In the genomic region with DNA sequence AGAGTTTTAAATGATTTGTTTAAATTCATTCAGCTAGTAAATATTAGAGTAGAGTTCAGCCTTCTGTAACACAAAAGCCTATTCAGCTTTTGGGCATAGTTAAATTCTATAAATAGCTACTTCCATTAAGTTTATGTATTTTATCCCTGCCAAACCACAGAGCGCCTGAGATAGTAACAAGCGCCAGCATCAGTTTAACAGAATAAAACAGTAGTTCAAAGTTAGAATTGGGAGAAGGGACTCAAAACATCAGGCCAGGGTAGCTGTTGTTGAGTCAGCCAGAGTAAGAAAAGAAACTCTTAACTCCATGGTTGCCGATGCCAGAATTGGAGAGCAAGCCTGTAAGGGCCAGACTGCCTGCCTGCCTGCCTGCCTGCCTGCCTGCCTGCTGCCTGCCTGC, we compare ENCODE assay signal across 23 mouse cellular contexts. TPM values are rescaled to one million over a fixed set of nuclear protein-coding genes. Genes with fewer than 3 reads are reported as not detected.
DNase-seq lines count a peak whose midpoint lies in the region; ATAC-seq and TF ChIP-seq lines count a peak whose summit lies in the region.
"Had no signal": no experiment of that assay in that cellular context is flagged by ENCODE, and none has a peak within 500 bp of the region (broad histone marks: within the 10 kb centered on the region; RNA-seq: fewer than 3 reads in every experiment).

No protein-coding gene starts in this region.

- no peak for ATAC-seq in forebrain, embryonic 14.5 days
- no peak for ATAC-seq in forebrain, embryonic 13.5 days
- ATAC-seq: forebrain, embryonic 15.5 days; inflammation-experienced regulatory T-cells, adult 6 months; midbrain, embryonic 15.5 days; Patski had no signal

- no peak overlapping the region for H3K27ac ChIP-seq in forebrain, embryonic 14.5 days (ENCODE audit: low read depth, low read length)
- no peak overlapping the region for H3K27ac ChIP-seq in forebrain, embryonic 13.5 days
- peak overlapping the region; percentile 45 for H3K27ac ChIP-seq in kidney, adult 2 months (ENCODE audit: insufficient read depth, low read depth, low read length)
- no peak overlapping the region for H3K27ac ChIP-seq in MEL (ENCODE audit: control insufficient read depth, low read depth, low read length)
- H3K27ac ChIP-seq in left cerebral cortex, adult 2 months: no peak overlapping the region
- H3K27ac ChIP-seq: embryonic facial prominence, embryonic 15.5 days; forebrain, embryonic 15.5 days; hindbrain, embryonic 13.5 days; midbrain, embryonic 15.5 days had no signal

- H3K9ac ChIP-seq in forebrain, embryonic 14.5 days (ENCODE audit: low read length): no peak overlapping the region
- H3K9ac ChIP-seq in forebrain, embryonic 13.5 days: no peak overlapping the region
- no peak overlapping the region for H3K9ac ChIP-seq in MEL (ENCODE audit: control insufficient read depth, low read depth, low read length, poor library complexity, severe bottlenecking)
- H3K9ac ChIP-seq: embryonic facial prominence, embryonic 15.5 days; forebrain, embryonic 15.5 days; heart, embryonic 12.5 days; hindbrain, embryonic 13.5 days; midbrain, embryonic 15.5 days had no signal

- no peaks in the 10 kb centered on the region for H3K9me3 ChIP-seq in forebrain, embryonic 14.5 days (replicated peaks; ENCODE audit: control insufficient read depth, low read length)
- no peaks in the 10 kb centered on the region for H3K9me3 ChIP-seq in forebrain, embryonic 13.5 days (replicated peaks)
- H3K9me3 ChIP-seq in MEL (replicated peaks; ENCODE audit: insufficient read depth, low read length): no peaks in the 10 kb centered on the region
- H3K9me3 ChIP-seq: embryonic facial prominence, embryonic 15.5 days; forebrain, embryonic 15.5 days; heart, embryonic 12.5 days; hindbrain, embryonic 13.5 days; midbrain, embryonic 15.5 days had no signal

- intact Hi-C loops in left cerebral cortex, adult 2 months (cut with DNase I): no loop called here

- peak; percentile 28 to 49; a peak in 2 of 4 replicates for TF ChIP-seq EP300 in MEL (IDR thresholded peaks at IDR 0.05; ENCODE audit: low read depth in 1 of 2, low read length in 2 of 2)

- H3K4me3 ChIP-seq in forebrain, embryonic 14.5 days (ENCODE audit: low read depth, low read length): no peak overlapping the region
- H3K4me3 ChIP-seq in forebrain, embryonic 13.5 days: no peak overlapping the region
- no peak overlapping the region for H3K4me3 ChIP-seq in kidney, adult 2 months (ENCODE audit: insufficient read depth, low read depth, low read length)
- no peak overlapping the region for H3K4me3 ChIP-seq in MEL (ENCODE audit: control insufficient read depth in 1 of 2, insufficient read depth in 1 of 2, low read depth in 2 of 2, low read length in 2 of 2)
- H3K4me3 ChIP-seq in left cerebral cortex, adult 2 months: no peak overlapping the region
- H3K4me3 ChIP-seq: embryonic facial prominence, embryonic 15.5 days; forebrain, embryonic 15.5 days; heart, embryonic 12.5 days; hindbrain, embryonic 13.5 days; midbrain, embryonic 15.5 days; myocyte had no signal

- 67% methylated on average over 3 of the region's 3 CpGs for WGBS in forebrain, embryonic 14.5 days
- 71% methylated on average over 3 of the region's 3 CpGs for WGBS in forebrain, embryonic 13.5 days
- WGBS in kidney, adult 2 months: 47% methylated on average over 3 of the region's 3 CpGs

- no peak for TF ChIP-seq CTCF in kidney, adult 2 months (conservative IDR thresholded peaks at IDR 0.05; ENCODE audit: insufficient read depth, insufficient read length, low read depth, low read length)
- TF ChIP-seq CTCF in MEL (IDR thresholded peaks at IDR 0.05 in 2 of 3, conservative IDR thresholded peaks at IDR 0.05 in 1 of 3; ENCODE audit: control insufficient read depth in 1 of 3, insufficient read depth in 1 of 3, low read depth in 2 of 3, low read length in 3 of 3, poor library complexity in 1 of 3, severe bottlenecking in 1 of 3): no peak
- no peak for TF ChIP-seq CTCF in left cerebral cortex, adult 2 months (IDR thresholded peaks at IDR 0.05)

- peaks cover 7% of the 10 kb centered on the region; the same call in 1 of the 2 replicates for H3K36me3 ChIP-seq in forebrain, embryonic 14.5 days (ENCODE audit: control insufficient read depth, insufficient read depth, low read length)
- H3K36me3 ChIP-seq in forebrain, embryonic 13.5 days (ENCODE audit: poor library complexity, severe bottlenecking): peaks cover 13% of the 10 kb centered on the region
- H3K36me3 ChIP-seq in kidney, adult 2 months (ENCODE audit: control insufficient read depth, insufficient read depth, low read length): no peaks in the 10 kb centered on the region
- peaks cover 0 to 9% of the 10 kb centered on the region in 2 experiments; a peak in 3 of 4 replicates for H3K36me3 ChIP-seq in MEL (ENCODE audit: control insufficient read depth in 1 of 2, insufficient read depth in 2 of 2, low read length in 2 of 2)
- H3K36me3 ChIP-seq: midbrain, embryonic 15.5 days had no signal

- peaks cover 12% of the 10 kb centered on the region for H3K79me2 ChIP-seq in MEL (ENCODE audit: control insufficient read depth, insufficient read depth, low read length, poor library complexity)

- no peak for TF ChIP-seq POLR2A in kidney, adult 2 months (IDR thresholded peaks at IDR 0.05; ENCODE audit: low read depth, low read length)
- no peak for TF ChIP-seq POLR2A in MEL (IDR thresholded peaks at IDR 0.05; ENCODE audit: control insufficient read depth in 1 of 2, insufficient read depth in 1 of 2, low read depth in 1 of 2, low read length in 2 of 2, poor library complexity in 1 of 2)

- TF ChIP-seq RAD21 in MEL (IDR thresholded peaks at IDR 0.05; ENCODE audit: low read depth, low read length): no peak

- peak; percentile 14 for DNase-seq in forebrain, embryonic 14.5 days (ENCODE audit: low spot score)
- no peak for DNase-seq in kidney, adult 2 months
- DNase-seq in kidney, postnatal 14 days: no peak
- peak; percentile 41 for DNase-seq in MEL (ENCODE audit: low read depth, low spot score)
- DNase-seq in fibroblast of lung, adult 2 months (ENCODE audit: low read depth): peak; percentile 65
- DNase-seq in MN1 (ENCODE audit: low spot score): no peak
- DNase-seq in left cerebral cortex, adult 2 months (ENCODE audit: extremely low spot score in 1 of 2, low spot score in 2 of 2): no peak
- DNase-seq: adrenal gland, postnatal 10 days; B cell, adult 2 months; cerebellum, adult 11 months; cerebellum, postnatal 14 days; kidney, adult 9 months; liver; thymus, postnatal 25 days had no signal

- no peaks in the 10 kb centered on the region for H3K4me1 ChIP-seq in forebrain, embryonic 14.5 days (ENCODE audit: control insufficient read depth, insufficient read depth, low read length)
- no peaks in the 10 kb centered on the region for H3K4me1 ChIP-seq in forebrain, embryonic 13.5 days
- peaks cover 25% of the 10 kb centered on the region for H3K4me1 ChIP-seq in kidney, adult 2 months (ENCODE audit: control insufficient read depth, insufficient read depth, low read length)
- H3K4me1 ChIP-seq in MEL (ENCODE audit: control insufficient read depth in 1 of 2, insufficient read depth in 2 of 2, low read length in 2 of 2): no peaks in the 10 kb centered on the region
- H3K4me1 ChIP-seq: hindbrain, embryonic 13.5 days; midbrain, embryonic 15.5 days had no signal

- H3K27me3 ChIP-seq in forebrain, embryonic 14.5 days (replicated peaks; ENCODE audit: control insufficient read depth, insufficient read depth, low read length): no peaks in the 10 kb centered on the region
- H3K27me3 ChIP-seq in forebrain, embryonic 13.5 days: no peaks in the 10 kb centered on the region
- no peaks in the 10 kb centered on the region for H3K27me3 ChIP-seq in kidney, adult 2 months (replicated peaks; ENCODE audit: control insufficient read depth, insufficient read depth, low read length)
- H3K27me3 ChIP-seq in MEL (ENCODE audit: control insufficient read depth in 1 of 2, insufficient read depth in 2 of 2, low read length in 2 of 2): no peaks in the 10 kb centered on the region
- H3K27me3 ChIP-seq: embryonic facial prominence, embryonic 15.5 days; forebrain, embryonic 15.5 days; heart, embryonic 12.5 days; hindbrain, embryonic 13.5 days; midbrain, embryonic 15.5 days; Patski had no signal

- no peak overlapping the region for H3K4me2 ChIP-seq in forebrain, embryonic 14.5 days (ENCODE audit: low read length)
- no peak overlapping the region for H3K4me2 ChIP-seq in forebrain, embryonic 13.5 days
- H3K4me2 ChIP-seq: embryonic facial prominence, embryonic 15.5 days; forebrain, embryonic 15.5 days; heart, embryonic 12.5 days; hindbrain, embryonic 13.5 days; midbrain, embryonic 15.5 days had no signal

TF ChIP-seq in MEL, 35 proteins besides CTCF, POLR2A, EP300 and RAD21:
- TF ChIP-seq MEF2A (IDR thresholded peaks at IDR 0.05; ENCODE audit: extremely low read depth, insufficient replicate concordance, low read depth, low read length, poor library complexity, severe bottlenecking): peak; percentile 92; the same call in 1 of the 2 replicates
- TF ChIP-seq GATA1 (IDR thresholded peaks at IDR 0.05; ENCODE audit: low read depth, low read length): 0 out of 2 replicates have a peak, but pooled peaks have one; percentile 5
- TF ChIP-seq ETS1 (IDR thresholded peaks at IDR 0.05; ENCODE audit: low read depth, low read length): peak; percentile 43; the same call in 1 of the 2 replicates
- TF ChIP-seq MYB (IDR thresholded peaks at IDR 0.05; ENCODE audit: low read depth, low read length): peak; percentile 90
- TF ChIP-seq BHLHE40 (IDR thresholded peaks at IDR 0.05; ENCODE audit: borderline replicate concordance, low read depth, low read length): no peak
- TF ChIP-seq UBTF (IDR thresholded peaks at IDR 0.05; ENCODE audit: borderline replicate concordance, insufficient read depth, low read depth, low read length): no peak

RNA-seq across cellular contexts. Expression of a gene that starts 28.2 kb away (rescaled TPM):
- 33.5 and 35.7 TPM in 2 replicates for polyA plus RNA-seq in forebrain, embryonic 14.5 days (2014; fragmentation: Nextera tagmentation; extraction: Ambion mirVana)
- 45.7 and 50.6 TPM in 2 replicates for polyA plus RNA-seq in forebrain, embryonic 13.5 days (2015; fragmentation: Nextera tagmentation; extraction: Ambion mirVana)
- 67.0 and 72.0 TPM in 2 replicates for polyA plus RNA-seq in kidney, adult 2 months (2012; rRNA removed)
- total RNA-seq in MEL (2012; rRNA removed): 33.7 and 34.6 TPM in 2 replicates
- 100 to 1,000 TPM in 1 of 2 experiments, 10 to 100 TPM in 1; 46.6 to 456 TPM for polyA plus RNA-seq in MEL (2012; ENCODE audit: insufficient read depth in 1 of 2, insufficient read length in 2 of 2, low read depth in 1 of 2, low replicate concordance in 2 of 2, missing spikeins in 1 of 2)
- 10 to 100 TPM; 80.8 to 85.0 TPM for total RNA-seq in left cerebral cortex, adult 2 months (2021)

Comparison
In these comparisons a context has a peak if more than half of its experiments do, and no peak if none do; other contexts are left out.
1. DNase-seq: peak in forebrain, embryonic 14.5 days (single experiment), MEL (single experiment) and fibroblast of lung, adult 2 months (single experiment); none in kidney, adult 2 months (single experiment), kidney, postnatal 14 days (single experiment), MN1 (single experiment) and left cerebral cortex, adult 2 months (0 of 2).